ENCODE assay signal across 9 mouse cellular contexts in the genomic region with DNA sequence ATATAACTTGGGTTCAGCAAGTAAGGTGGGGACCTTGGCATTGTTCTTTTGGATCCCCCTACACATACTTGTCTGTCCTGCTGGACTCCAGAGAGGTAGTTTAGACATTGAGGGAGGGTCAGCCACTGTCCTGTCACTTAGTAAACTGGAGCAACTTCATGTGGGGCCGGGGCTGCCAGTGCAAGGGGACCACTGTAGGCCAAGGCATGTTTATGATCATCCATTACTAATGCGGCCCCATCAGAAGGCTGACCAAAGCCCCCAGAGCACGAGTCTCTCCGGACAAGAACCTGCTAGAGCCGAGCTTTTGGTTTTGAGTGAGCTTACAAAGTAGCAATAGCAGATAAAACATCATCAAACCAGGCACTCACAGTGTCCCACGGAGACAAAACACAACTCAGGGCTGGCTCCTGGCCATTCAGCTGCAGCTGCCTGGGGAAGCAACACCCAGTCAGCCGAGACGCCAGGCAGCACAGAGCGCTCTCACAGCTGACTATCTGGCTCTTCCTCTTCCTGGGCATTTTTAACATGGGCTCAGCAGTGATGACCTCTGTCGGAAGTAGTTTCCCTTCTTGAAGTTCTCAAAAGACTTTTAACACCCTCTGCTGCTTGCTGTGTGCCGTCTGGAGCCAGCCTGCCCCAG. TPM values are rescaled to one million over a fixed set of nuclear protein-coding genes. Genes with fewer than 3 reads are reported as not detected.
A peak's percentile ranks its signal among the peaks of the same experiment; 100 is the strongest.
DNase-seq lines count a peak whose midpoint lies in the region; ATAC-seq and TF ChIP-seq lines count a peak whose summit lies in the region.
"Had no signal": no experiment of that assay in that cellular context is flagged by ENCODE, and none has a peak within 500 bp of the region (broad histone marks: within the 10 kb centered on the region; RNA-seq: fewer than 3 reads in every experiment).

No protein-coding gene starts in this region.

- WGBS in lung, adult 2 months: 52% methylated on average over 11 of the region's 11 CpGs

- H3K4me3 ChIP-seq in lung, adult 2 months (replicated peaks; ENCODE audit: extremely low read depth, low read depth, low read length): no peak overlapping the region
- H3K4me3 ChIP-seq: embryonic facial prominence, embryonic 12.5 days had no signal

- DNase-seq in lung, adult 18-20 months: peak; percentile 22 to 23
- no peak for DNase-seq in lung, adult 2 months
- DNase-seq in gastrocnemius, postnatal 25 days: peak; percentile 78
- peak; percentile 63 for DNase-seq in layer of hippocampus, postnatal 36 days
- DNase-seq in right cerebral cortex, postnatal 36 days (ENCODE audit: low spot score in 2 of 2): peak; percentile 30 to 52
- DNase-seq in spleen, adult 18-20 months: no peak
- DNase-seq in T-cell, adult 2 months (ENCODE audit: low spot score): no peak

- no peak for ATAC-seq in megakaryocyte-erythroid progenitor cell, adult 5-6 weeks (replicated peaks; ENCODE audit: low FRiP score, low TSS enrichment, poor library complexity, severe bottlenecking)

- no peaks in the 10 kb centered on the region for H3K4me1 ChIP-seq in lung, adult 2 months (ENCODE audit: control insufficient read depth, insufficient read depth, low read length)

- TF ChIP-seq POLR2A in lung, adult 2 months (IDR thresholded peaks at IDR 0.05; ENCODE audit: borderline replicate concordance, extremely low read depth, low read depth, low read length): no peak

- TF ChIP-seq CTCF in lung, adult 2 months (IDR thresholded peaks at IDR 0.05; ENCODE audit: insufficient read depth, low read length): no peak

RNA-seq across cellular contexts. Expression of gene Iffo2, which starts 39.8 kb away (rescaled TPM):
- polyA plus RNA-seq in lung, adult 2 months (2012; rRNA removed): 7.4 and 9.5 TPM in 2 replicates
- 1 to 10 TPM; 2.2 to 2.7 TPM for total RNA-seq in gastrocnemius, postnatal 25 days (2021)
- 10 to 100 TPM; 15.3 to 18.0 TPM for total RNA-seq in layer of hippocampus, postnatal 36 days (2021)
- 0.35 and 0.37 TPM in 2 replicates for total RNA-seq in megakaryocyte-erythroid progenitor cell, adult 5-6 weeks (2014; fragmentation: Nextera tagmentation)
- total RNA-seq in megakaryocyte-erythroid progenitor cell, adult 5-6 weeks (2017): 0.23 and 0.34 TPM in 2 replicates

Comparison
In these comparisons a context has a peak if more than half of its experiments do, and no peak if none do; other contexts are left out.
1. DNase-seq: peak in lung, adult 18-20 months (2 of 2), gastrocnemius, postnatal 25 days (single experiment), layer of hippocampus, postnatal 36 days (2 of 2) and right cerebral cortex, postnatal 36 days (2 of 2); none in lung, adult 2 months (single experiment), spleen, adult 18-20 months (0 of 2) and T-cell, adult 2 months (single experiment).
2. RNA of gene Iffo2, which starts 39.8 kb away (total RNA-seq): 15.3 to 18.0 TPM in layer of hippocampus, postnatal 36 days; 2.2 to 2.7 TPM in gastrocnemius, postnatal 25 days and 0.23 to 0.37 TPM in megakaryocyte-erythroid progenitor cell, adult 5-6 weeks; every median in the first group is over 4 times any median in the second.